Mouse (Mus musculus) spleen, embryonic (tissue): Measurements from ENCODE around the gene Runx1.

Source experiments
- CTCF ChIA-PET: fragments of 350-600 bp; sonication (Branson Sonifier 250); formaldehyde crosslinking; loops from one replicate; lab custom pipeline; 2022; lab: Charles Lee

Runx1 gene

GRCm38 (mm10) chr16:92825908-92826650 lies at the start of gene Runx1:
Gene Runx1 (minus strand): TSS chr16:92826149.
- CTCF ChIA-PET, result no interaction called here

GRCm38 (mm10) chr16:92874015-92874414 lies 48.1 kb upstream of the Runx1 start:
- CTCF ChIA-PET, result interaction anchor here (0.7 kb wide), 2 partner anchors 9 to 32 kb away, joined by 3 to 8 read pairs; no protein-coding TSS in a partner anchor

- CTCF ChIA-PET, result no interaction called here
These were observed 45.8 kb upstream of the Runx1 start for GRCm38 (mm10) chr16:92871728-92872127.

GRCm38 (mm10) chr16:92868550-92868949 lies 42.6 kb upstream of the Runx1 start:
- CTCF ChIA-PET, result no interaction called here

- CTCF ChIA-PET, result interaction anchor here (0.6 kb wide), 1 partner anchor 48 kb away, joined by 9 read pairs; no protein-coding TSS in a partner anchor
These were observed 41.4 kb upstream of the Runx1 start for GRCm38 (mm10) chr16:92867261-92867935.

- CTCF ChIA-PET, result no interaction called here
These were observed 39.4 kb upstream of the Runx1 start for GRCm38 (mm10) chr16:92865314-92865713.

GRCm38 (mm10) chr16:92864191-92864590 lies 38.2 kb upstream of the Runx1 start:
- CTCF ChIA-PET, result no interaction called here

- CTCF ChIA-PET, result no interaction called here
These were observed 37.2 kb upstream of the Runx1 start for GRCm38 (mm10) chr16:92863179-92863578.

- CTCF ChIA-PET, result no interaction called here
These were observed 36.5 kb upstream of the Runx1 start for GRCm38 (mm10) chr16:92862430-92862829.

- CTCF ChIA-PET, result no interaction called here
These were observed 35.6 kb upstream of the Runx1 start for GRCm38 (mm10) chr16:92861571-92861970.

- CTCF ChIA-PET, result no interaction called here
These were observed 34.7 kb upstream of the Runx1 start for GRCm38 (mm10) chr16:92860649-92861048.

- CTCF ChIA-PET, result interaction anchor here (0.6 kb wide), 1 partner anchor 179 kb away, joined by 18 read pairs; no protein-coding TSS in a partner anchor
These were observed 30.8 kb upstream of the Runx1 start for GRCm38 (mm10) chr16:92856779-92857178.

GRCm38 (mm10) chr16:92852276-92852675 lies 26.3 kb upstream of the Runx1 start:
- CTCF ChIA-PET, result interaction anchor here (0.6 kb wide), 1 partner anchor 186 kb away, joined by 3 read pairs; no protein-coding TSS in a partner anchor

- CTCF ChIA-PET, result interaction anchor here (0.7 kb wide), 3 partner anchors 36 to 559 kb away, joined by 4 to 6 read pairs (median 4); no protein-coding TSS in a partner anchor
These were observed 24.5 kb upstream of the Runx1 start for GRCm38 (mm10) chr16:92850416-92850815.

GRCm38 (mm10) chr16:92847762-92848300 lies 21.9 kb upstream of the Runx1 start:
- CTCF ChIA-PET, result no interaction called here

GRCm38 (mm10) chr16:92845244-92846225 lies 19.6 kb upstream of the Runx1 start:
- CTCF ChIA-PET, result no interaction called here

- CTCF ChIA-PET, result no interaction called here
These were observed 12.8 kb upstream of the Runx1 start for GRCm38 (mm10) chr16:92838709-92839108.

GRCm38 (mm10) chr16:92831341-92831740 lies 5.4 kb upstream of the Runx1 start:
- CTCF ChIA-PET, result no interaction called here

GRCm38 (mm10) chr16:92830479-92830878 lies 4.5 kb upstream of the Runx1 start:
- CTCF ChIA-PET, result no interaction called here

GRCm38 (mm10) chr16:92828308-92828862 lies 2.4 kb upstream of the Runx1 start:
- CTCF ChIA-PET, result no interaction called here
